Mouse (Mus musculus) gastrocnemius, adult 18-20 months (tissue): ENCODE results near the gene Vmn1r160. TPM values are rescaled to one million over a fixed set of nuclear protein-coding genes. Genes with fewer than 3 reads are reported as not detected.
"Not testable (repeated sequence)": the region's sequence is repeated elsewhere in the genome, so short reads cannot be mapped to it uniquely, and the experiment has no call there.

ENCODE experiments used
- DNase-seq: peaks from one replicate; pipeline ENCODE4 v3.0.0; 2021; ENCODE audit warnings: low spot score
- long read RNA-seq, 2 experiments: library from polyadenylated mRNA; stranded (forward); transcript quantifications; one replicate each; pipeline ENCODE4 v2.0.0; 2021
- total RNA-seq, 2 experiments: library from RNA; stranded (reverse); gene quantifications; 2 replicates each; pipeline ENCODE4 v1.2.3; 2021

Gene Vmn1r160
- not detected for total RNA-seq
- long read RNA-seq, experiment 1, result 0 reads
- long read RNA-seq, experiment 2, result 0 reads

DNA sequence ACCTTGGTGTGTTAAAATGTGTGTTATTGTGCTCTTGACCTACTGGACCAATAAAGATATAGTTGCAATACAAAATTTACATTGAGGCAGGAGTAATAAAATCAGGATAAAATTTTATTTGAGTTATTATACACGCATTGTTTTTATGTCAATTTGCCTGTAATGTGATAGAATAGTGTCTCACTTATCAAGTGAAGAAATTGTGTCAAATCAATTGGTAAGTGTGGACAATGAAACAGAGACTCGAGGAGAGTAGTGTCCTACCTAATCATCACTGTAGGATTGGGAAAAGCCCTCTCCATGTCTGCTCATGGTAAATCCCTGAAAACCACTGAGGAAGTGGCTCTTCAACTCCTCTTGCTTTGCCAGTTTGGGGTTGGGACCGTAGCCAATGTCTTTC is at the start of gene Vmn1r160:
TSS of gene Vmn1r160 (plus strand) at position 301 of the 400 bp plus-strand sequence.
- DNase-seq, result not testable (repeated sequence)

DNA sequence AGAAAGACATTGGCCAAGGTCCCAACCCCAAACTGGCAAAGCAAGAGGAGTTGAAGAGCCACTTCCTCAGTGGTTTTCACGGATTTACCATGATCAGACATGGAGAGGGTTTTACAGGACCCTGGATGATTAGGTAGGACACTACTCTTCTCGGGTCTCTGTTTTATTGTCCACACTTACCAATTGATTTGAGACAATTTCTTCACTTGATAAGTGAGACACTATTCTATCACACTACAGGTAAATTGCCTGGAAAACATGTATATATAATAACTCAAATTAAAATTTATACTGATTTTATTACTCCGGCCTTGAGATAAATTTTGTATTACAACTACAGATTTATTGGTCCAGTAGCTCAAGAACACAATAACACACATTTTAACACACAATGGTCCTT is 27.5 kb upstream of the Vmn1r160 start, which contains the start of gene Vmn1r159:
TSS of gene Vmn1r159 (minus strand) at position 101 of the 400 bp plus-strand sequence.
- DNase-seq, result not testable (repeated sequence)

Other genes with a start within 250 kb of the Vmn1r160 start
- not detected for gene Vmn1r155, start 213.2 kb upstream of the Vmn1r160 start, total RNA-seq
- gene Gm8693, start 178.9 kb upstream of the Vmn1r160 start, total RNA-seq, result not detected
- gene Gm4567, start 151.5 kb upstream of the Vmn1r160 start, total RNA-seq, result not detected
- not detected for gene Vmn1r157, start 109.5 kb upstream of the Vmn1r160 start, total RNA-seq
- gene Vmn1r158, start 80.4 kb upstream of the Vmn1r160 start, total RNA-seq, result not detected
- gene Vmn1r159, start 27.6 kb upstream of the Vmn1r160 start, total RNA-seq, result not detected
- not detected for gene Gm4214, start 113.4 kb downstream of the Vmn1r160 start, total RNA-seq
- not detected for gene Gm4216, start 148.7 kb downstream of the Vmn1r160 start, total RNA-seq
- gene Vmn1r163, start 184.3 kb downstream of the Vmn1r160 start, total RNA-seq, result not detected
- gene Gm8720, start 196.2 kb downstream of the Vmn1r160 start, total RNA-seq, result not detected